ENCODE assay signal across 8 mouse cellular contexts in the genomic region with DNA sequence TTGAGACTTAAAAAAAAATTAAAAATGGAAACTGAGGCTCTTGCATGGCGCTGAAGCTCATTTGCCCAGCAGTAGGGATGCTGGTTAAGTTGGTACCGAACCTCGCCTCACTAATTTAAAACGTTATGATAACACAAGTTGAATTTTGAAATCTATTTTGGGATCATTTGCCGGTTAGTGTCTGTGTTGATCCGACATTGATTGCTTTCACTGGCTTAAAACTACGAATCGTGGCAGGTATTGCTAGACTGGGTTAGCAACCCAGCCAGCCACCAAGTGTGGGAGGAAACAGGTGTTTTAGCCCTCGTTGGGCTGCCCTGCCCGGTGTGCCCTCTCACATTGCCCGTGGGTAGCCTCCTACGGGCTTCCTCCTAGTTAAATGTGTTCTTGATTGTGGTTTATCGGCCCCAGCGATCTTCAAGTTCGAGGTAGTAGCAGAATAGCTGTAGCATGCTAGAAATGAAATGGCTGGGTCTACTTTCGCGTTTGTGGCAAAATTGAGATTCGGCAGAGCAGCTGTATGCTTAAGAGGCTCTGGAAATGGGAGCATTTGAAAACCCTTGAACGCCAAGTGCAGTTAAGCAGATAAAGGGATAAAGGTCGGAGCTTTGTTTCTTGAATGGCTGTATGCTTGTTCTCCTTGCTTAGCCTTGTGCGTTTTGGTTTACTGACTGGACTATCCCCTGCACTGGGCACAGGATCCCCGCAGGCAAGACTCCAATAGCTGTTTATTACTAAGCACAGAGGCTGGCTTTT. TPM values are rescaled to one million over a fixed set of nuclear protein-coding genes. Genes with fewer than 3 reads are reported as not detected.
DNase-seq lines count a peak whose midpoint lies in the region; ATAC-seq lines count a peak whose summit lies in the region.

No protein-coding gene starts in this region.

- no peaks in the 10 kb centered on the region for H3K36me3 ChIP-seq in forebrain, embryonic 14.5 days (ENCODE audit: control insufficient read depth, insufficient read depth, low read length)

- peak overlapping the region; percentile 88; the same call in 1 of the 2 replicates for H3K27ac ChIP-seq in forebrain, embryonic 14.5 days (ENCODE audit: low read depth, low read length)

- H3K4me3 ChIP-seq in forebrain, embryonic 14.5 days (ENCODE audit: low read depth, low read length): peak overlapping the region; percentile 80

- intact Hi-C loops in gastrocnemius, postnatal 14 days (cut with DNase I; ENCODE audit: low total_unique reads): loop anchor here (10.0 kb wide), 1 partner anchor 50 kb away; no protein-coding TSS in a partner anchor

- peak overlapping the region; percentile 91 for H3K9ac ChIP-seq in forebrain, embryonic 14.5 days (ENCODE audit: low read length)

- 2% methylated on average over 22 of the region's 22 CpGs for WGBS in forebrain, embryonic 14.5 days

- H3K4me2 ChIP-seq in forebrain, embryonic 14.5 days (ENCODE audit: low read length): peak overlapping the region; percentile 78

- H3K9me3 ChIP-seq in forebrain, embryonic 14.5 days (replicated peaks; ENCODE audit: control insufficient read depth, low read length): no peaks in the 10 kb centered on the region

- no peak for ATAC-seq in forebrain, embryonic 14.5 days
- no peak for ATAC-seq in monocyte, adult 5-6 weeks (replicated peaks; ENCODE audit: insufficient number of reproducible peaks, low FRiP score, low TSS enrichment, poor library complexity, severe bottlenecking)

- DNase-seq in gastrocnemius, postnatal 14 days: peak; percentile 28
- no peak for DNase-seq in gastrocnemius, adult 8-10 months (ENCODE audit: low spot score in 2 of 2)
- peak; percentile 44 for DNase-seq in NIH3T3 (ENCODE audit: low read depth)
- peak; percentile 55 for DNase-seq in forebrain, embryonic 14.5 days (ENCODE audit: low spot score)
- peak; percentile 83 for DNase-seq in kidney, adult 9 months
- DNase-seq in lung, postnatal 4 days: peak; percentile 29 to 40
- DNase-seq in spleen, adult 18-20 months: peak; percentile 47 to 60

- no peaks in the 10 kb centered on the region for H3K27me3 ChIP-seq in forebrain, embryonic 14.5 days (replicated peaks; ENCODE audit: control insufficient read depth, insufficient read depth, low read length)

- H3K4me1 ChIP-seq in forebrain, embryonic 14.5 days (ENCODE audit: control insufficient read depth, insufficient read depth, low read length): peaks cover 12% of the 10 kb centered on the region

RNA-seq across cellular contexts. Expression of a gene that starts 2.2 kb away (rescaled TPM):
- 1 to 10 TPM; 6.1 to 6.3 TPM for total RNA-seq in gastrocnemius, postnatal 14 days (2021)
- 1 to 10 TPM; 1.6 to 4.9 (median 3.3) TPM for total RNA-seq in gastrocnemius, adult 8-10 months (2022)
- 29.8 and 36.7 TPM in 2 replicates for polyA plus RNA-seq in forebrain, embryonic 14.5 days (2014; fragmentation: Nextera tagmentation; extraction: Ambion mirVana)
- 60.3 to 91.9 TPM (median 84.4 TPM) in 3 replicates for total RNA-seq in monocyte, adult 5-6 weeks (2017)

Comparison
In these comparisons a context has a peak if more than half of its experiments do, and no peak if none do; other contexts are left out.
1. DNase-seq: peak in gastrocnemius, postnatal 14 days (single experiment), NIH3T3 (single experiment), forebrain, embryonic 14.5 days (single experiment), kidney, adult 9 months (single experiment), lung, postnatal 4 days (2 of 2) and spleen, adult 18-20 months (2 of 2); none in gastrocnemius, adult 8-10 months (0 of 2).